Mouse (Mus musculus) layer of hippocampus, adult 6 months (tissue): ENCODE measurements around the gene Lrp6. TPM values are rescaled to one million over a fixed set of nuclear protein-coding genes. Genes with fewer than 3 reads are reported as not detected.

ENCODE experiments used
- long read RNA-seq, 2 experiments: library from polyadenylated mRNA; unstranded; transcript quantifications; one replicate each; pipeline ENCODE4 v2.0.0; 2019 to 2020
- polyA plus RNA-seq: library from polyadenylated mRNA; unstranded; fragments of <200 nt; fragmentation: Nextera tagmentation; gene quantifications from 2 replicates; pipeline ENCODE4 v1.2.3, GENCODE M21; 2021

Gene Lrp6
- 3.2 and 3.4 TPM in 2 replicates for polyA plus RNA-seq
- long read RNA-seq, experiment 1, partial matches to known transcripts: 2 of 8 reads
- long read RNA-seq, experiment 1, other reads (novel, unspliced or antisense): 5 of 8 reads
- long read RNA-seq, experiment 2, partial matches to known transcripts: 7 of 16 reads
- long read RNA-seq, experiment 2, other reads (novel, unspliced or antisense): 9 of 16 reads

GRCm38 (mm10) chr6:134566818-134567485 is at the start of gene Lrp6:
TSS of gene Lrp6 (minus strand) at chr6:134566965.

Other genes with a start within 250 kb of the Lrp6 start
- gene Bcl2l14, start 170.6 kb downstream of the Lrp6 start, polyA plus RNA-seq: not detected in 2 replicates
- gene Mansc1, start 65.5 kb upstream of the Lrp6 start, polyA plus RNA-seq: 4.4 and 5.1 TPM in 2 replicates
- gene Borcs5, start 72.5 kb upstream of the Lrp6 start, polyA plus RNA-seq: 73.9 and 84.8 TPM in 2 replicates
- gene Dusp16, start 225.7 kb upstream of the Lrp6 start, polyA plus RNA-seq: 2.7 TPM in 2 replicates